Mouse (Mus musculus) heart, embryonic 16.5 days (tissue): ENCODE data around the gene Ssr2. TPM values are rescaled to one million over a fixed set of nuclear protein-coding genes. Genes with fewer than 3 reads are reported as not detected.
A peak's percentile ranks its signal among the peaks of the same experiment; 100 is the strongest.

Source experiments
- ATAC-seq: fragments of 200-750 bp; cut with Nextera tagmentation; replicated peaks from 2 replicates; pipeline ENCODE4 v1.8.0; 2017; ENCODE audit warnings: moderate number of reproducible peaks; ENCODE audit not compliant: insufficient read depth, low FRiP score; ENCODE audit errors: extremely low read depth
- H3K27ac ChIP-seq: fragments of 300-500 bp; sonication (generic); 2 replicates; pipeline ENCODE4 v1.5.1; 2014; ENCODE audit warnings: mild to moderate bottlenecking, low read length, control low read depth, moderate library complexity
- H3K27me3 ChIP-seq: fragments of 300-500 bp; sonication (generic); 2 replicates; pipeline ENCODE4 v1.6.1; 2014; ENCODE audit warnings: low read length, mixed read lengths; ENCODE audit not compliant: control insufficient read depth, insufficient read depth
- H3K36me3 ChIP-seq: fragments of 300-500 bp; sonication (generic); 2 replicates; pipeline ENCODE4 v1.6.1; 2014; ENCODE audit not compliant: control insufficient read depth, insufficient read depth
- H3K4me1 ChIP-seq: fragments of 300-500 bp; sonication (generic); 2 replicates; pipeline ENCODE4 v1.6.1; 2014; ENCODE audit warnings: low read length, mixed read lengths; ENCODE audit not compliant: control insufficient read depth, insufficient read depth
- H3K4me2 ChIP-seq: fragments of 300-500 bp; sonication (generic); 2 replicates; pipeline ENCODE4 v1.6.1; 2014; ENCODE audit warnings: low read depth, mild to moderate bottlenecking, control low read depth, low read length
- H3K4me3 ChIP-seq: fragments of 300-500 bp; sonication (generic); 2 replicates; pipeline ENCODE4 v1.5.1; 2014; ENCODE audit warnings: mild to moderate bottlenecking, control low read depth, low read length
- H3K9ac ChIP-seq: fragments of 300-500 bp; sonication (generic); 2 replicates; pipeline ENCODE4 v1.6.1; 2014; ENCODE audit warnings: low read length, control low read depth
- H3K9me3 ChIP-seq: fragments of 300-500 bp; sonication (generic); replicated peaks from 2 replicates; pipeline ENCODE4 v1.6.1; 2016; ENCODE audit warnings: low read length; ENCODE audit not compliant: control insufficient read depth
- WGBS: fragments of 180-500 bp; shearing (Covaris S2); extraction: QIAGEN DNeasy Blood & Tissue Kit; methylation state at CpG from one replicate; pipeline ENCODE4 v1.1.7; 2014; 5-methylcytosine and 5-hydroxymethylcytosine counted together
- microRNA counts: library from miRNA; unstranded; fragments of <30 nt; microRNA quantifications from one replicate; lab custom pipeline; 2016
- microRNA-seq: library from miRNA; unstranded; fragments of <30 nt; microRNA quantifications from one replicate; pipeline ENCODE4, GENCODE M21; 2017
- polyA plus RNA-seq: library from polyadenylated mRNA; unstranded; fragments of >200 nt; fragmentation: Nextera tagmentation; extraction: Ambion mirVana; gene quantifications from 2 replicates; pipeline ENCODE4 v1.2.1, GENCODE M21; 2015

Gene Ssr2
- polyA plus RNA-seq, 1 experiment from 2014 or later: 136 TPM

- H3K36me3 ChIP-seq: peaks cover 79% of the 10 kb centered on the region
- peak overlapping the region; percentile 24; the same call in 1 of the 2 replicates for H3K4me2 ChIP-seq
- ATAC-seq: peak; percentile 59
- peaks cover 25% of the 10 kb centered on the region for H3K4me1 ChIP-seq
- peak overlapping the region; percentile 79 for H3K27ac ChIP-seq
- no peaks in the 10 kb centered on the region for H3K9me3 ChIP-seq
- no peak overlapping the region for H3K4me3 ChIP-seq
- H3K27me3 ChIP-seq: no peaks in the 10 kb centered on the region
- peak overlapping the region; percentile 35; the same call in 1 of the 2 replicates for H3K9ac ChIP-seq
- 43% methylated on average over 8 of the region's 8 CpGs for WGBS
Observed at GRCm38 (mm10) chr3:88636555-88636986, 60.9 kb downstream of the Ssr2 start.

GRCm38 (mm10) chr3:88637134-88637533, 61.5 kb downstream of the Ssr2 start:
- H3K4me2 ChIP-seq: no peak overlapping the region
- no peaks in the 10 kb centered on the region for H3K9me3 ChIP-seq
- peak overlapping the region; percentile 79 for H3K27ac ChIP-seq
- H3K36me3 ChIP-seq: peaks cover 81% of the 10 kb centered on the region
- ATAC-seq: no peak
- H3K4me3 ChIP-seq: no peak overlapping the region
- H3K9ac ChIP-seq: no peak overlapping the region
- H3K4me1 ChIP-seq: peaks cover 19% of the 10 kb centered on the region
- 90% methylated on average over 5 of the region's 5 CpGs for WGBS
- no peaks in the 10 kb centered on the region for H3K27me3 ChIP-seq

MicroRNAs within 50 kb of the gene (microRNA counts, 519-probe panel; counts per million panel counts)
- not detected for microRNA mmu-miR-1905 (lab: Ali Mortazavi, UCI)

Small RNA genes lying within 50 kb of the gene (microRNA-seq; reads per million reads assigned to microRNA genes)
- gene Mir1905: not detected

Other genes starting within 250 kb of the Ssr2 start
- 1.7 and 2.6 TPM in 2 replicates for gene Tmem79, start 239.7 kb upstream of the Ssr2 start, polyA plus RNA-seq
- gene Smg5, start 239.6 kb upstream of the Ssr2 start, polyA plus RNA-seq: 50.1 and 51.0 TPM in 2 replicates
- 3.2 and 4.2 TPM in 2 replicates for gene Paqr6, start 211.3 kb upstream of the Ssr2 start, polyA plus RNA-seq
- 0.21 TPM in 1 of 2 replicates, not detected in the other for gene Bglap3, start 203.1 kb upstream of the Ssr2 start, polyA plus RNA-seq
- not detected in 2 replicates for gene Bglap2, start 197.2 kb upstream of the Ssr2 start, polyA plus RNA-seq
- gene Bglap, start 191.4 kb upstream of the Ssr2 start, polyA plus RNA-seq: not detected in 2 replicates
- 98.2 and 98.4 TPM in 2 replicates for gene Pmf1, start 165.5 kb upstream of the Ssr2 start, polyA plus RNA-seq
- 13.3 and 13.7 TPM in 2 replicates for gene Slc25a44, start 150.7 kb upstream of the Ssr2 start, polyA plus RNA-seq
- 3.0 and 3.7 TPM in 2 replicates for gene Sema4a, start 114.7 kb upstream of the Ssr2 start, polyA plus RNA-seq
- 127 and 129 TPM in 2 replicates for gene Lmna, start 65.9 kb upstream of the Ssr2 start, polyA plus RNA-seq
- 5.3 and 5.7 TPM in 2 replicates for gene Mex3a, start 43.5 kb upstream of the Ssr2 start, polyA plus RNA-seq
- gene Rab25, start 27.6 kb upstream of the Ssr2 start, polyA plus RNA-seq: 2.2 and 5.2 TPM in 2 replicates
- 136 and 139 TPM in 2 replicates for gene Lamtor2, start 22.8 kb upstream of the Ssr2 start, polyA plus RNA-seq
- gene Ubqln4, start 22.1 kb upstream of the Ssr2 start, polyA plus RNA-seq: 28.8 and 32.0 TPM in 2 replicates
- gene Arhgef2, start 30.1 kb downstream of the Ssr2 start, polyA plus RNA-seq: 76.7 and 85.5 TPM in 2 replicates
- gene Rxfp4, start 77.3 kb downstream of the Ssr2 start, polyA plus RNA-seq: not detected in 2 replicates
- gene Khdc4, start 109.9 kb downstream of the Ssr2 start, polyA plus RNA-seq: 67.4 and 68.6 TPM in 2 replicates
- gene Rit1, start 141.0 kb downstream of the Ssr2 start, polyA plus RNA-seq: 59.0 and 59.4 TPM in 2 replicates
- gene Syt11, start 199.3 kb downstream of the Ssr2 start, polyA plus RNA-seq: 8.1 and 8.2 TPM in 2 replicates